Mouse (Mus musculus) cerebellum, postnatal 14 days (tissue): Measurements from ENCODE around the gene Crebl2.

ENCODE experiments used
- DNase-seq, 2 experiments: peaks; one replicate each; pipeline ENCODE4 v3.0.0; 2021; ENCODE audit warnings: mixed read lengths in 2 of 2

Gene Crebl2

DNA sequence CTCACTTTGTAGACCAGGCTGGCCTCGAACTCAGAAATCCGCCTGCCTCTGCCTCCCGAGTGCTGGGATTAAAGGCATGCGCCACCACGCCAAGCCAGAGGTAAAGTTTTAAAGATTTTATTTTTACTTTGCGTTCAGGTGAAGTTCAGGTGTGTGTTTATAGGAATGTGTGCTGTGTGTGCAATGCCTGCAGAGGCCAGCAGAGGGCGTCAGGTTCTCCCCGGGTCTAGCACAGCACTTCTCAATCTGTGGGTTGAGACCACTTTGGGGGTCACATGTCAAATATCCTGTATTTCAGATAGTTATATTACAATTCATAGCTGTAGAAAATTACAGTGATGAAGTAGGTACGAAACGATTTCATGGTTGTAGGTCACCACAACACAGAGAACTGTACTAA is 7.1 kb upstream of the Crebl2 start:
- peak; percentile 20 to 39 for DNase-seq

DNA sequence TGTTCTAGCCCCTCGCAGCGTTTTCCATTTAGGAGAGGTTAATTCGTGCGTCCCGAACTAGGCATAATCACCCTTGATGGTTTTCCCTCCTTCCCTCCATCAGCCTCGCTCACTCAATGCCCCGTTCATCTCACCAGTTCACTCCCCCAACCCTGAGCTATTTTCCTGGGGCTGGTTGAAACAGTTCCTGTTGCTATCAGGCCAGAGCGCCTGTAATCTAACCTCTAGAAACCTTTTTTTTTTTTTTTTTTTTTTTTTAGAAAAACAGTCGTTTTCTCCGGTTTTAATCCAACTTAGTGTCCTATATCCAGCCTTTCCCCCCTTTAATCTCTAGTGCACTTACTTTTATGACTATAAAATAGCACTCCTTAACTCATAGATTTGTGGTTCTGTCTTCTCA is 822 bp downstream of the Crebl2 start:
- DNase-seq = no peak

DNA sequence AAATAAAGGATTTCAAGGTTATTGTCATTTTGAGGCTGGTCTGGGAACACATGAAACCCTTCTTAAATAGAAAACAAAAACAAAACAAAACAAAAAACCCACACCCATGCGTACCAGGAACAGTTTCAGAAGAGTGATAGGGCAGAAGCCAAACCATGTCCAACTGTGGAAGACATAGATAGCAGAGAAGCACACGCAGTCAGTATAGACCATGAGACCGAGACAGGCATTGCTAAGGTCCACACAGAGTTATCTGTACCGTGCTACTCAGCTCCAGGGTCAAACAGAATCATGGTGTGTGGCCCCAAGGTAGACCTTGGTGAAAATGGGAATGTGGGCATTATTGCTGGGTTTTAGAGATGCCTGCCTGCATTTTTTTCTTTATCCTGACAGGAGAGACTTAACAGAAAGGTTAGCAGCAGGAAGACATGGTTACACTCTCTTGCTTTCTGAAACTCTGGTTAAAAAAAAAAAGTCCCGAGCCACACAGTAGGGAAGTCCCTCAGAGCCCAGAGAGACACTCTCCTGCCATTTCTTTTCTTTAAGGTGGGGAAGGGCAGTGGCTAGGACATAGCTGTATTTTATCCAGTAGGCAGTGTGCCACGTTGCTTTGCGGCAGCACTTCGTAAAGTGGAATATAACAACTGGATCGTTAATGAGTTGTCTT is 4.8 kb downstream of the Crebl2 start:
- DNase-seq = no peak

DNA sequence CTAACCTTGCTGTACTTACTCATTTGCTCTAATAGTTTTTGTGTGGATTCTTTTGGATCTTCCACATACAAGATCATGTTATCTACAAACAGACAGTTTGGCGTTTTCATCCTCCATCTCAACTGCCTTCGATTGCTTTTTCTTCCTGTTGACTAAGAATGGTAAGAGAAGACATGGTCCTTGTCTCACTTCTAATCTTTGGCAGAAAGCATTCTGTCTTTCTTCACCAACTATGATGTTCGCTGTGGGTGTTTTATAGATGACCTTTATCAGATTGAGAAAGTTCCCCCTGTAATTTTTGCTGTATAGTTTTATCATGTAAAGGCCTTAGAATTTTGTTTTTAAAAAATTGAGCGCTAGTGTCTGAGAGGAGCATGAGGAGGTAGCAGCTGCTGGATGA is 8.2 kb downstream of the Crebl2 start:
- no peak for DNase-seq

DNA sequence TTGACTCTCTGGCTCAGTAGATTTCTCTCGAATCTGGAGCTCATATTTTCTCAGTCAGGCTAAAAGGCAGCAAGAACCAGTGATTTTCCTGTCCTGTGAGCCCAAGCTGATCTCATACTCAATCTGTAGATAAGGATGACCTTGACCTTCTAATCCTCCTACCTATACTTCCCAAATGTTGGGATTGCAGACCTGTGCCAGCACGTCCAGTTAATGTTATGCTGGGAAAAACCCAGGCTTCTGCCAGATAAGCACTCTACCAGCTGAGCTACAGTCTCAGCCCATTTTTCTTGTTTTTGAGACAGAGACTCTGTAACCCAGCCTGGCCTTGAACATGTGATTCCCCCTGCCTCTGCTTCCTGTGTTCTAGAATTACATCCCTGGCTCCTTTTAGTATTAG is 10.4 kb downstream of the Crebl2 start:
- DNase-seq = no peak

DNA sequence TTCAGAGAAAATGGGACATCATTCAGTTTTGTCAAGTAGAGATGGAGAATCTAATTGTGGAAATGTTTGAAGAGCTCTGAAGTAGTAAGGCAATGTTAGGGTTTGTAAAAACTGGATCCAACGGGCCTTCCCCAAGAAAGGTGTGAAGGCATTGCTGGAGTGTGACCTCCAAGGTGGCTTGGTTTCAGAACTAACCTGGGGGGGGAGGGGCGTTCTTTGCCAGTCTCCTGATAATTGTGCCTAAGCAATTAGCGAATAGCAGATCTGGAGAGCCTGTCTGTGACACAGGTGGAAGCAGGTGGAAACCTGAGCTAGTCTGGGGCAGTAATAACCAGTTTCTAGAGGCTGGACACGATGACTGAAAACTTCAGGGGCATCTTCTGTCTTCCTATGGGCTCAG is 15.8 kb downstream of the Crebl2 start:
- DNase-seq = no peak

DNA sequence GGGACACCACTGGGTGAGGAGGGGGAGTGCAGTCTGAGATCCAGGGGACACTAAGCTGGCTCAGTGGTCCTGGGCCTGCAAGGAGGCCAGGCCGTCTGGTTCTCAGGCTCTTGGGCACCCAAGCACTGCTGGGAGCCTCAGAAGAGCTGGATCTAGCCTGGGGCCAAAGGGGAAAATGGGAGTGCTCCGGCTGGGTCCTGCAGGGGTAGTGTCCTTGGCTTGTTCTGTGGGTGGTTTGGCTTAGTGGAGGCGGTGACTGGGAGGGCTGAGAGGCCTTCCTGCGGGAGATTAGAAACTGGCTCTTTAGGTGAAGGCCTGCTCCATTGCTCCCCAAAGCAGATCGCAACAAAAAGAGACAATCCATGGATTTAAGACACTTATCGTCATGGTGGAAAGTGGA is 16.4 kb downstream of the Crebl2 start:
- DNase-seq = no peak

DNA sequence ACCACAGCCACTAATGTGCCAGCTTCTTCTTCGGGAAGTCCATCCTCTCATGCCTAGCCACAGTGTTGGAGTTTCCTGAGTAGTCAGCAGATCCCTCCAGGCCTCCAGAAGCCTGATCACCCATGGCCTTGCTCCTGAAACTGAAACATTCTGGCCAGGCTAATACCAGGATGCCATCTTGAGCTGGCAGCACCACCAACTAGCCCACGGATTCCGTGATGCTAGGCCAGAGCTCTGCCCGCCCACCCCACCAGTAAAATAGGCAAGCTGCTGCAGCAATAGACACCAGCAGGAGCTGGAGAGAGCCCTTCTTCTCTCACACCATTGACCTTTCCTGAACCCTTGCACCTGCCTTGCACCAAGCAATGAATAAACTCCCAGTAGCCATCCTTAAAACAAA is 17.6 kb downstream of the Crebl2 start:
- DNase-seq = no peak

DNA sequence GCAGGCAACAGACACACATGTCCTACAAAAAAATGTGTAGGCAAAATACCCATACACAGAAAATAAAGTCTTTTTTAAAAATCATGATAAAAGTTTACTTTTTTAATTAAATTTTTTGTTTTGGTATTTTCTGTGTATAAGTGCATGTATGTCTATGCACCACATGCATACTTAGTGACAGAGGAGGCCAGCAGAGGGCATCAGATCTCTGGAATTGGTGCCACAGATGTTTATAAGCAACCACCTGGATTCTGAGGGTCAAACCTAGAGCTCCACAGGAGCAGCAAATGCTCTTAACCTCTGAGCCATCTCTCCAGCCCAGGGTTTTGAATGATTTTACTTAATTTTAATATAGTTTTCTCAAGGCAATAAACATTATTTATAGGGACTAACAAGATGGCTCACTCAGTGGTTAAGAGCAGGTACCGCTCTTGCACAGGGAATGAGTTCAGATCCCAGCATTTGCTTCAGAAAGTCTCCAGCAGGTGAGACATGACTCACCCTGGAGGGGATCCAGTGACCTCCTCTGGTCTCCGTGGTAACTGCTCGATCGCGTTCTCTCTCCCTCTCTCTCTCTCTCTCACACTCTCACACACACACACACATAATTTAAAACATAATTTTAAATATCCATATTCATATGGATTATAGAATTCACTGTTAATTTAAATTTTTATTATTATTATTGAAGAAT is 18.4 kb downstream of the Crebl2 start:
- DNase-seq = peak; percentile 51 to 55

DNA sequence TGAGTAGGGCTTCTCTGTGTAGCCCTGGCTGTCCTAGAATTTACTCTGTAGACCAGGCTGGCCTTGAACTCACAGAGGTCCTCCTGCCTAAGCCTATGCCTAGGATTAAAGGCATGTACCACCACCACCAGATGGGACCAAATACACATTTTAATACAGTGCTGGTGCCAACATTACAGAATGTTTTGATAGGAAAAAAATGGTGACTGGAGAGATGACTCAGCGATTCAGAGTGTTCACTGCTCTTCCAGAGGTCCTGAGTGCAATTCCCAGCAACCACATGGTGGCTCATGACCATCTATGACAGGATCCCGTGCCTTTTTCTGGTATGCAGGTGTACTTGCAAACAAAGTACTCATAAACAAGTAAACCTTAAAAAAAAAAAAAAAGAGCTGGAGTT is 19.5 kb downstream of the Crebl2 start:
- DNase-seq = no peak

DNA sequence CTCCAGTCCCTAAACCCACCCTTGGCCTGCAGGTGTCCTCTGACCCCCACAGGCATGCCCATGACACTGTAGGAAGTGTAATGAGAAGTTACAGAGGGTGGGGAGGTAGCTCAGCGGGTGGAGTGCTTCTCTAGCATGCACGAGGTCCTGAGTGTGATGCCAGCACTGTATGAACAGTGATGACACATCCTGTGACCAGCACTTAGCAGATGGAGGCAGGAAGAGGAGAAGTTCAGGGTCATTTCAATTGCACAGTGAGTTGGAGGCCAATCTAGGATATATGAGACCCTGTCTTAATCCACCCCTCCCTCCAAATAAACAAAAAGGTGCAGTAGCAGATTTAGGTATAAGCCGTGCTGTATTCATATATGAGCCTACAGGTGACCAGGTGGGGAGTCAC is 20.0 kb downstream of the Crebl2 start:
- no peak for DNase-seq

DNA sequence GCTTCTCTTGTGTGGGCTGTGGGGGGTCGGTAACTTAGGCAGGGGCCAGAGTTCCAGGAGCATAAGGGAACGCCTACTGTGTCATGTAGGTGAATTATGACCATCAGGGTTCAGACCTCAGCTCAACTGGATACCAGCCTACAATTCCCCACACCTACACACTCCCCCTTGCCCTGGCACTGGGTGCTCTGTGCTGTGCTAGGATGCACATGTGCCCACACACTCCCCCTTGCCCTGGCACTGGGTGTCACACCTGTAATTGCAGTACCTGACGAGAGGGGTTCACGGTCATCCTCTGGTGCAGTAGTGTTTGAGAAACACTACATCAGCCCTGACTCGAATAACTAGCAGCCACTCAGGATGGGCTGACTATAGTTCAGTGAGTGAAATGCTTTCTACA is 24.8 kb downstream of the Crebl2 start:
- no peak for DNase-seq

DNA sequence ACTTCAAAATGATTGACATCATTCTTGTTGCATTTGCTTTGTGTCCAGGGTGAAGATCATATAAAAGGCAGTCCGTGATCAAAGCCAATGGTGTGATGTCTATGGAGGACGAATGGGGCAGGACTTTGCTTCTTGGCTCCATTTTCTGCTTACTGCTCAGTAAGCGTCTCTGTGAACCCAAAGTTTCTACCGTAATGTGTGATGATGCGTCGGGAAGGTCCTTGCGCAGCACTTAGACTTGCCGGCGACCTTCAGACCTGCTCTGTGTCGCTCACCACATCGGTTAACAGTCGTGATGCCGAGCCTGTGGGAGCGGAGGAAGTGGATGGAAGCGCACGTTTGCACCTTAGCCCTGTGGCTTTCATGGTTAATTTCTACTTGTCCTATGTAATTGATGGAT is 26.0 kb downstream of the Crebl2 start:
- no peak for DNase-seq

DNA sequence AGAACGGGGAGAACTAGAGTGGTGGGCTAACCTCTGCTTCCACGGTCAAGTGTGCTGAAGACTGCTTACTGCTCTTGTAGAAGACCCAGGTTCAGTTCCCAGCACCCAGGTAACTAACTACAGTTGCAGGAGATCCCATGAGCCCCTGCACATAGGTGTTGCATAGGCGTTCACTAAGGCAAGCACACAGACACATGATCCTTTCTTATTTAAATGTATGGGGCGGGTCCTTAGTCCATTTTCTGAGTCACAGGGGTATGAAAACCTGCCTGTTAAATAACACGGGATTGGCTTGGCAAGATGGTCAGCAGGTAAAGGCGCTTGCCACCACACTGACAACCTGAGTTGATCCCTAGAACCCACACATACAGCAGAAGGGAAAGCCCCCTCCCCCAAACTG is 29.1 kb downstream of the Crebl2 start:
- DNase-seq = no peak

DNA sequence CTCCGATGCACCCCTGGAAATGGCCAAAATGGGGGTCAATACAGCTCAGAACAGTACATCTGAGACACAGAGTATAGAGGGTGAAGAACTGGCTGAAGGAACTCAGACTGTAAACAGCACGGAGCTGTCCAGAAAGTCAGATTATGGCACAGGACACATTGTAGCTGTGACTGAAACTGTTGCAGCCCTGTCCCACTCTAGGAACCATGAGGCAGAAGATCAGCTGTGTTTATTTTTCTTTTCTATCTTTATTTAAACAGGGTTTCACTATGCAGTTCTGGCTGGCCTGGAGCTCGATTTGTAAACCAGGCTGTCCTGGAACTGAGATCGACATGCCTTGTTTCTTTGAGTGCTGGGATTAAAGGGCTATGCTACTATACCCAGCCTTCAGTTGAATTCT is 30.3 kb downstream of the Crebl2 start:
- no peak for DNase-seq

DNA sequence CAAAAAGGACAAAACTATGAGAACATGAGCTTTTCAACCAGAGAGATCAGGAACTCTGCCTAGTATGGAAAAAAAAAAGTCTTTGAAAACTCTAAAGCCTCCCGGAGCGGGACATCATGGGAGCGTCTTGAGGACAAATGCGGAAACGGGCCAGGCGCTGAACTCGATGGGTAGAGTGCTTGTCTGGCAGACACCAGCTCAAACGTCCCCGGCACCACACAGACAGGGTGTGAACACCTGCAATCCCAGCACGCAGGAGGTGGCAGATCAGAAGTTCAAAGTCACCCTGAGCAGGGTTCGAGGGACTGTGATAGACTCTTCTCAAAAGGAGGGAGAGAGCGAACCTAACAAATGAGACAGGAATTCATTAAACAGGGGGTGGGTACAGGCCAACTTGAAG is 31.4 kb downstream of the Crebl2 start:
- DNase-seq = no peak

DNA sequence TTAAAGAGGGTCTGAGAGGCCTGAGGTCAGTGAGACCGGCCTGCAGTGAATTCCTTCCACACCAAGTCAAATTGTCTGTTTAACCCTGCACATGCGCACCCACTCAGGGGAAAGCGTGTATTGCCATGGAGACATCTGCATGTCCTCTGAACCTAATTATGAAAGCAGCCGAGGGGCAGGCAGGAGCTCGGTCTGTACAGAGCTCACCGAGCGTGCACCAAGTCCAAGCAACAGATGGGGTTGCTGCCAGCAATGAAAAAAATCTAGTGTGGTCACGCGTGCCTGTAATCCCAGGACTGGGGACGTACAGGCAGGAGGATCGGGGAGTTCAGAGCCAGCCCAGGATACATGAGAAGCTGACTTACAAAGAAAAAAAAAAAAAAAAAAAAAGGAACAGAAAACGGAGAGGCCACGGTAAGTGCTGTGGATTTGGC is 32.7 kb downstream of the Crebl2 start:
- DNase-seq = peak; percentile 37 to 41

DNA sequence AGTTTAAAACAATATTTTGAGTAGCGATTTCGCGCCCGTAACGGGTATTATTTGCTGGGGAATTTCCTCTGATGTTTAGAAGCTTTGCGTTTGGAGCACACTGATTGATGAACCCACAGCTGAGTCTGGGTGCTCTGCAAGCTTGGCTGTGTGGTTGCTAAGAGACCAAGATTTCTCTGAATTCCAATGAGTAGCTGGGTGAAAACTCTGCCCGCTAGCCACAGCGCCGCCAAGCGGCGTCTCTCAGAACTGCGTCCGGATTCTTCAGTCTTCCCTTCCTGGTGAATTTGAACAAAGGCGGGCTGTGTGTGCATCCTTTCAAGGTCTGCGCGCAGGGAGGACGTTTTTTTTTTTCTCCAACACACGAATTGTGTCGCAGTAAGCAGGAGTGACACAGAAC is 33.2 kb downstream of the Crebl2 start:
- peak; percentile 99 to 100 for DNase-seq

DNA sequence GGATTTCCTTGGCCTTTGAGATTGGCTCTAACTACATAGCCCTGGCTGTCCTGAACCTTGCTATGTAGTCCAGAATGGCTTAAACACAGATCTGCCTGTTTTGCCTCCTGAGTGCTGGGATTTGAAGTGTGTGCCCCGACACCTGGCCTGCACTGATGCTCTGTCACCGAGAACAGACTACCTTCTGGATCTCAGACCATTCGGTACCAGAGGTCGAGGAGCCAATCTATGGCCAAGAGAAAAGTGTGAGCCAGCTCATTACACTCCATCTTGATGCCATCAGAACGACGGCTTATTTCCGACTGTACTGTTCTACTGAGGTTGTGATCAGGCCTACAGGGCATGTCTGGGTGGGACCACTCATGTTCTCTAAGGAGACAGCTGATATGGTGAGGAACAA is 36.2 kb downstream of the Crebl2 start:
- no peak for DNase-seq

DNA sequence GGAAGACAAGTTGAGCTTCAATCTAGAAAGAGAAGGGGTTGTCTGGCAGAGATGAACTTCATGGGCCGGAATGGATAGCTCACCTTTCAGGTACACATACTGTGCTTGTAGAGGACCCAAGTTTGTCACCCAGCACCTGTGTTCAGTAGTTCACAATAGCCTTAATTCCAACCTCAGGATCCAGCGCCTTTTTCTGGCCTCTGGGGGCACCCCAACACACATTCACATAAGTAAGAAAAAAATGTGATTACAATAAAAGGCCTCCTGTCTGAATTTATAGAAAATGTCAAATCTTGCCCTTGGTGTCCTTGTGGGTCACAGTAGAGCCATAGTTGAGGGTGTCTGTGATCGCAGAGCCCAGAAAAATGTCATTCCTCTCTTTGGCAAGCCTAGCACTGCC is 37.4 kb downstream of the Crebl2 start:
- no peak for DNase-seq

DNA sequence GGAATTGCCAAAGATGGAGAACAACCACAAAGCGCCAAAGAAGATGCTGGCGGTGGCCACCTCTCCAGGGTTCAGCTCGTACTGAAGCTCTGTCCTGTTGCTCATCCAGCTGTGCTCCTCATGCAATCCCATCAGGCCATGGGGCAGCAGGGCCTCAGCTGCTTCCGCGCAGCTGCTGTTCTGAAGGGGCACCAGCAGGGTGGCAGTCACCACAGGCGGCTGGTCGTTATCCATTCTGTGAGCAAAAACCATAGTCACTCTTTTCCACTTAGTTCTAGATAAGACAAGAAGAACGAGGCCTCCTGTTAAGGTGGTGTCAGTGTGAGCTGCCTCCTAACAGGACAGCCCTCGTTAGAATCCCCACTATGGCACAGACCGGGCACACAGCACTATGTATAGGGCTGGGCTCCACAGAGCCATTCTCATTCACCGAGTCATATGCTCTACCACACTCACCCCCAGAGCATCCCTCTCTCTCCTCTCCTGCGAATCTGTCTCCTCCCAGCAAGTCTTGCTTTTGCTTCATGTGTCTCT is 40.3 kb downstream of the Crebl2 start:
- DNase-seq = no peak

DNA sequence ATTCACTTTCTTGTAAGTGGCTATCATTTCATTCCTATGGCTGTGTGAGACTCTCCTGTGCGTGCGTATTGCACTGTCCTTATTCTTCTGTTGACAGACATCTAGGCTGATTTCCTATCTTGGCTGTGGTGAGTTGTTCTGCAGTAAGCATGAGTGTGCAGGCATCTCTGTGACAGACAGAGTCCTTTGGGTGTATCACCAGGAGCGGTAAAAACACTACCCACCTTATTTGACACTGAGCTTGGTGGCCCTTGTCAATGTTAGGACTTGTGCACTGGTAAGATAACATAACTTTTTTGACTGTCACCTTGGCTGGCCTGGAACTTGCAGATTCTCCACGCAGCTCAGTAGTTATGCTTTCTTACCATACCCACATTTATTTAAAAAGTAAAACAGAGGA is 40.9 kb downstream of the Crebl2 start:
- no peak for DNase-seq

DNA sequence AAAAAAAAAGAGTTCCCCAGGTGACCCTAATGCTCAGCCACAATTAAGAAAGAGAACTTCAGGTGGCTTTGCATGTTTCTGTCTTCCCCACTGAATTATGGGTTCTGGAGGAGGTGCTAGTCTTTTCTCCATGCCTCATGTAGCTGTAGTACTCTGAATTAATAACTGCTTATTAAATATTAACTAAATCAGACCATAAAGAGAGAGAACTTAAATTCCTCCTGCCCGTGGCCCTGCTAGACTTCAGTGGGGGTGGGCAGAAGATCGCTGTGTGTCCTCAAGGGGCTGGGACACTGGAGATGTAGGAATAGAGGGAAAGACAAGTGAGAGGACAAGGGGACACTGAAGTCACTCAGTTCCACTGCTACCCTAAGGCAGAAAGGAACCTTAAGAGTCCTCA is 42.3 kb downstream of the Crebl2 start:
- DNase-seq = no peak

DNA sequence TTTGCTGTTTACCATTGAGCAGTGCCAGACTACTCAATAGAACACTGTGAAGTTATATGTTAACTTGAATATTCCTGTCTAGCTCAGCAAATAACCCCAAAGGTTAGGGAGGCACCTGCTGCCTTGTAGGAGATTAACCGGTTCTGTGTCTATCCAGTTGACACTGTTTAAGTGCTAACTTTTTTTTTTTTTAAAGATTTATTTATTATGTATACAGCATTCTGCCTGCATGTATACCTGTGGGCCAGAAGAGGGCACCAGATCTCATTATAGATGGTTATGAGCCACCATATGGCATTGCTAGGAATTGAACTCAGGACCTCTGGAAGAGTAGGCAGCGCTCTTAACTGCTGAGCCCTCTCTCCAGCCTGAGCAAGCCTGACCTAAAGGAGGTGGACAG is 43.1 kb downstream of the Crebl2 start:
- DNase-seq = no peak

DNA sequence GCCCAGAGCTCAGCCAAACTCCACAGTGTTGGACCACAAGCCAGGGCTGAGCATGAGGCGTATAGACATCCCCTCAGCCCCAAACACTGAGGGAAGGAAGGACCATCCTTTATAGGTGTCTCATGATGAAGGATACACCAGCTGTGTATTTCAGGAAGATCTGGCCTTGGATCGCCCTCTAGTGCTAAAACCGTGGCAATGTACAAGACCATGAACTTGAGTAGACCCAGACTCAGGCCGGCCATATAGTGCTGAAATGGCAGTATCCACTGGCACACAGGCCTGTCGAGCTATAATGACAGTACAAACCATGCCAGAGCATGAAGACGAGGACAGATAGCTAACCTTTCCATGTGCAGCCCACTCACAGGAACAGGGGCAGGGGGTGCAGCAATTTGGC is 46.8 kb downstream of the Crebl2 start:
- peak in 1 of 2 experiments; percentile 33 for DNase-seq
